Mouse (Mus musculus) G1E (cell line): ENCODE data around the gene Emc4. TPM values are rescaled to one million over a fixed set of nuclear protein-coding genes. Genes with fewer than 3 reads are reported as not detected.

Experiments used
- ATAC-seq: 2 replicates; pipeline ENCODE4 v1.8.0; 2016; ENCODE audit warnings: mild to moderate bottlenecking; ENCODE audit not compliant: insufficient number of reproducible peaks, poor library complexity, low FRiP score, severe bottlenecking; ENCODE audit errors: extremely low read depth
- DNase-seq: peaks from one replicate; pipeline ENCODE4 v3.0.0; 2012; ENCODE audit warnings: low spot score
- H3K27me3 ChIP-seq: 2 replicates; pipeline ENCODE4 v1.6.1; 2012; ENCODE audit warnings: mild to moderate bottlenecking, low read length, inconsistent platforms; ENCODE audit not compliant: insufficient read depth
- H3K36me3 ChIP-seq: replicated peaks from 2 replicates; pipeline ENCODE3; 2012; ENCODE audit warnings: mild to moderate bottlenecking, inconsistent platforms
- H3K4me1 ChIP-seq: 2 replicates; pipeline ENCODE4 v1.6.1; 2012; ENCODE audit warnings: low read depth, low read length, inconsistent platforms, mixed read lengths; ENCODE audit not compliant: insufficient read depth
- H3K4me3 ChIP-seq: 2 replicates; pipeline ENCODE4 v1.5.1; 2012; ENCODE audit warnings: low read depth, mild to moderate bottlenecking, inconsistent platforms, low read length, moderate library complexity, mixed read lengths
- H3K9me3 ChIP-seq: replicated peaks from 2 replicates; pipeline ENCODE4 v1.6.1; 2012; ENCODE audit warnings: inconsistent platforms
- CTCF ChIP-seq: IDR thresholded peaks from 2 replicates; pipeline ENCODE4 v1.5.1; 2012; ENCODE audit warnings: low read depth, low read length, inconsistent platforms, mixed read lengths
- GATA1 ChIP-seq: IDR thresholded peaks from 2 replicates; pipeline ENCODE4 v1.6.1; 2012; ENCODE audit warnings: borderline replicate concordance, low read length, inconsistent platforms, mixed read lengths
- GATA2 ChIP-seq: IDR thresholded peaks from 2 replicates; pipeline ENCODE4 v1.6.1; 2012; ENCODE audit warnings: low read depth, low read length, inconsistent platforms, borderline replicate concordance
- POLR2AphosphoS5 ChIP-seq: IDR thresholded peaks from 2 replicates; pipeline ENCODE4 v1.6.1; 2012; ENCODE audit warnings: low read depth, low read length, inconsistent platforms; ENCODE audit not compliant: insufficient replicate concordance
- TAL1 ChIP-seq: conservative IDR thresholded peaks from 2 replicates; pipeline ENCODE4 v1.6.1; 2012; ENCODE audit warnings: low read depth, low read length, inconsistent platforms, mixed read lengths
- polyA plus RNA-seq: library from polyadenylated mRNA; stranded (reverse); fragments of >175 nt; gene quantifications from 2 replicates; pipeline ENCODE4 v1.2.3, GENCODE M21; 2012
- total RNA-seq, 2 experiments: library from RNA; stranded (forward) in 1 of 2; stranded (reverse) in 1 of 2; fragments of 200-1000 nt in 1 of 2; fragments of >200 nt in 1 of 2; fragmentation: Nextera tagmentation in 1 of 2; gene quantifications; 2 replicates each; pipeline ENCODE4 v1.2.3; 2014 to 2017

Gene Emc4
- total and polyA plus RNA-seq, 3 experiments, result 30.9 to 111 (median 53.7) TPM

DNA sequence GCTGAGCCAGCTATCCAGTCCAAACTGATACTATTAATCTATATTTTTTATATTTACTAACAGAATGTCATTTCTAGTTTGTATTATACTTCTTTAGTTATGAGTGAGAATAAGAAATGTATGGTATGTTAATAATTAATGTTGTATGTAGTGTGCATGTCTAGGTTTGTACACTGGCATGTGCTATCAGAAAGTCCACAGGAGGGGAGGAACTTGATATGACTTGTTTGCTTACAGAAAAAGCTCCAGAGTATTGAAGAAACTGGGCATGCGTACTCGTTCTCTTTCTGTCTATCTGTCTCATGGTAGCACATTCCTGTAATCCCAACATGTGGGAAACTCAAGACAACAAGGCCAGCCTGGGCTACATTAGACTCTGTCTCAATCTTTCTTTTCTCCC is 49.6 kb downstream of the Emc4 start:
- ATAC-seq (no peak), DNase-seq (no peak)
- Histone ChIP-seq H3K27me3 (no peaks in the 10 kb centered on the region), H3K9me3 (no peaks in the 10 kb centered on the region), H3K4me3 (no peak overlapping the region), H3K4me1 (no peaks in the 10 kb centered on the region), H3K36me3 (peaks cover 2% of the 10 kb centered on the region)
- TF ChIP-seq POLR2AphosphoS5 (no peak), GATA2 (no peak), TAL1 (no peak), GATA1 (no peak), CTCF (no peak)

DNA sequence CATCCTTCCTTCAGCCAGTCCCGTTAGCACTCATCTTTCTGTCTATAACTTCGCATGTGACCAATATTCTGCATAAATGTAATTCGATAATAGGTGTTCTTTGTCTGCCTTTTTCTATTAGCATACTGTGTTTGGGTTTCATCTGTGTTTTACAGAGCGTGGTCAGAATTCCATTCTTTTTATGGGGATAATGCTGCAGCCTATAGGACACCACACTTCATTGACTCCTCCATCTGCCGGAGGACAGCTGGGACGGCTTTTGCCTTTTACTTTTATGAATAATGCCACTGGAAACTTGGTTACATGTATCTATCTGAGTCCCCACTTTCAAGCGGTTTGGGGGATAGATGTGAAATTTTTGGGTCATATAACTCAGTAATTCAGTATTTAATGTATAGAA is 52.2 kb downstream of the Emc4 start:
- peaks cover 2% of the 10 kb centered on the region for H3K36me3 ChIP-seq
- H3K4me1 ChIP-seq, result no peaks in the 10 kb centered on the region
- H3K4me3 ChIP-seq, result no peak overlapping the region
- H3K9me3 ChIP-seq, result no peaks in the 10 kb centered on the region
- TF ChIP-seq CTCF, result no peak
- no peak for TF ChIP-seq TAL1
- no peak for TF ChIP-seq POLR2AphosphoS5
- TF ChIP-seq GATA2, result no peak
- TF ChIP-seq GATA1, result no peak
- ATAC-seq (no peak), DNase-seq (no peak)
- no peaks in the 10 kb centered on the region for H3K27me3 ChIP-seq

Other genes starting within 250 kb of the Emc4 start
- not detected in 2 replicates for gene Olfr1316, start 233.1 kb downstream of the Emc4 start, total RNA-seq (2014; fragmentation: Nextera tagmentation)
- 0.06 and 0.11 TPM in 2 replicates for gene Olfr1316, start 233.1 kb downstream of the Emc4 start, total RNA-seq (2017)
- not detected in 2 replicates for gene Olfr1316, start 233.1 kb downstream of the Emc4 start, polyA plus RNA-seq
- gene Olfr1317, start 227.7 kb downstream of the Emc4 start, total RNA-seq (2014; fragmentation: Nextera tagmentation), result not detected in 2 replicates
- 0.12 TPM in 1 of 2 replicates, not detected in the other for gene Olfr1317, start 227.7 kb downstream of the Emc4 start, total RNA-seq (2017)
- not detected in 2 replicates for gene Olfr1317, start 227.7 kb downstream of the Emc4 start, polyA plus RNA-seq
- gene Olfr1318, start 213.8 kb downstream of the Emc4 start, total RNA-seq (2014; fragmentation: Nextera tagmentation), result not detected in 2 replicates
- gene Olfr1318, start 213.8 kb downstream of the Emc4 start, total RNA-seq (2017), result 0.12 and 0.16 TPM in 2 replicates
- not detected in 2 replicates for gene Olfr1318, start 213.8 kb downstream of the Emc4 start, polyA plus RNA-seq
- gene Lpcat4, start 128.6 kb downstream of the Emc4 start, total RNA-seq (2014; fragmentation: Nextera tagmentation), result 20.2 and 24.4 TPM in 2 replicates
- gene Lpcat4, start 128.6 kb downstream of the Emc4 start, total RNA-seq (2017), result 2.4 and 3.0 TPM in 2 replicates
- 52.9 and 54.2 TPM in 2 replicates for gene Lpcat4, start 128.6 kb downstream of the Emc4 start, polyA plus RNA-seq
- gene Nutm1, start 108.7 kb downstream of the Emc4 start, total RNA-seq (2014; fragmentation: Nextera tagmentation), result not detected in 2 replicates
- gene Nutm1, start 108.7 kb downstream of the Emc4 start, total RNA-seq (2017), result 0.11 and 0.17 TPM in 2 replicates
- 0.04 TPM in 1 of 2 replicates, not detected in the other for gene Nutm1, start 108.7 kb downstream of the Emc4 start, polyA plus RNA-seq
- gene Nop10, start 106.1 kb downstream of the Emc4 start, total RNA-seq (2014; fragmentation: Nextera tagmentation), result 53.1 and 66.1 TPM in 2 replicates
- gene Nop10, start 106.1 kb downstream of the Emc4 start, total RNA-seq (2017), result 240 and 329 TPM in 2 replicates
- gene Nop10, start 106.1 kb downstream of the Emc4 start, polyA plus RNA-seq, result 34.4 and 34.5 TPM in 2 replicates
- 55.2 and 55.9 TPM in 2 replicates for gene Slc12a6, start 102.2 kb downstream of the Emc4 start, total RNA-seq (2014; fragmentation: Nextera tagmentation)
- 46.6 and 50.5 TPM in 2 replicates for gene Slc12a6, start 102.2 kb downstream of the Emc4 start, total RNA-seq (2017)
- gene Slc12a6, start 102.2 kb downstream of the Emc4 start, polyA plus RNA-seq, result 3.3 and 4.2 TPM in 2 replicates
- not detected in 2 replicates for gene Gm21985, start 101.7 kb downstream of the Emc4 start, total RNA-seq (2014; fragmentation: Nextera tagmentation)
- gene Gm21985, start 101.7 kb downstream of the Emc4 start, total RNA-seq (2017), result 0.16 and 0.64 TPM in 2 replicates
- not detected in 2 replicates for gene Gm21985, start 101.7 kb downstream of the Emc4 start, polyA plus RNA-seq
- 34.2 and 44.3 TPM in 2 replicates for gene Katnbl1, start 11.2 kb upstream of the Emc4 start, total RNA-seq (2014; fragmentation: Nextera tagmentation)
- 28.2 and 28.4 TPM in 2 replicates for gene Katnbl1, start 11.2 kb upstream of the Emc4 start, total RNA-seq (2017)
- 4.5 and 6.8 TPM in 2 replicates for gene Katnbl1, start 11.2 kb upstream of the Emc4 start, polyA plus RNA-seq
- 14.4 and 15.0 TPM in 2 replicates for gene Emc7, start 87.0 kb upstream of the Emc4 start, total RNA-seq (2014; fragmentation: Nextera tagmentation)
- gene Emc7, start 87.0 kb upstream of the Emc4 start, total RNA-seq (2017), result 9.7 and 11.9 TPM in 2 replicates
- 1.1 and 1.8 TPM in 2 replicates for gene Emc7, start 87.0 kb upstream of the Emc4 start, polyA plus RNA-seq
- gene Chrm5, start 112.7 kb upstream of the Emc4 start, total RNA-seq (2014; fragmentation: Nextera tagmentation), result not detected in 2 replicates
- not detected in 2 replicates for gene Chrm5, start 112.7 kb upstream of the Emc4 start, total RNA-seq (2017)
- not detected in 2 replicates for gene Chrm5, start 112.7 kb upstream of the Emc4 start, polyA plus RNA-seq
- gene Aven, start 124.9 kb upstream of the Emc4 start, total RNA-seq (2014; fragmentation: Nextera tagmentation), result 9.8 and 11.4 TPM in 2 replicates
- 25.5 and 29.7 TPM in 2 replicates for gene Aven, start 124.9 kb upstream of the Emc4 start, total RNA-seq (2017)
- 6.9 and 10.2 TPM in 2 replicates for gene Aven, start 124.9 kb upstream of the Emc4 start, polyA plus RNA-seq